Mouse (Mus musculus): ENCODE measurements at regions not wholly inside any gene's neighbourhood (a gene's known extent, or its start where the extent isn't known, plus 50 kb on each side); places are given as distances from the start of the nearest gene placed in this dataset.

GRCm38 (mm10) chr3:52498506-52499228 lies 230.5 kb downstream of the Foxo1 start:
- DNase-seq, result no peak

- DNase-seq, result no peak
Measured at GRCm38 (mm10) chr3:52496965-52497364, 228.8 kb downstream of the Foxo1 start.

GRCm38 (mm10) chr3:52495401-52495800 lies 227.3 kb downstream of the Foxo1 start:
- DNase-seq, result no peak

GRCm38 (mm10) chr3:52494924-52495323 lies 226.8 kb downstream of the Foxo1 start:
- no peak for DNase-seq

GRCm38 (mm10) chr3:52479186-52479585 lies 211.1 kb downstream of the Foxo1 start:
- DNase-seq, result no peak

GRCm38 (mm10) chr3:52469900-52470299 lies 201.8 kb downstream of the Foxo1 start:
- DNase-seq, result no peak

- no peak for DNase-seq
Measured at GRCm38 (mm10) chr3:52469397-52469796, 201.3 kb downstream of the Foxo1 start.

GRCm38 (mm10) chr3:52468326-52468725 lies 200.2 kb downstream of the Foxo1 start:
- no peak for DNase-seq

GRCm38 (mm10) chr3:52467876-52468275 lies 199.7 kb downstream of the Foxo1 start:
- no peak for DNase-seq

GRCm38 (mm10) chr3:52466984-52467565 lies 198.9 kb downstream of the Foxo1 start:
- no peak for DNase-seq

- DNase-seq, result no peak
Measured at GRCm38 (mm10) chr3:52466571-52466970, 198.4 kb downstream of the Foxo1 start.

- no peak for DNase-seq
Measured at GRCm38 (mm10) chr3:52463911-52464310, 195.8 kb downstream of the Foxo1 start.

GRCm38 (mm10) chr3:52454955-52455354 lies 186.8 kb downstream of the Foxo1 start:
- DNase-seq, result no peak

GRCm38 (mm10) chr3:52453041-52453440 lies 184.9 kb downstream of the Foxo1 start:
- DNase-seq, result no peak

GRCm38 (mm10) chr3:52452345-52452744 lies 184.2 kb downstream of the Foxo1 start:
- no peak for DNase-seq

GRCm38 (mm10) chr3:52446991-52447390 lies 178.9 kb downstream of the Foxo1 start:
- no peak for DNase-seq

GRCm38 (mm10) chr3:52446500-52446899 lies 178.4 kb downstream of the Foxo1 start:
- DNase-seq, result no peak

GRCm38 (mm10) chr3:52444420-52445119 lies 176.4 kb downstream of the Foxo1 start:
- no peak for DNase-seq

GRCm38 (mm10) chr3:52443856-52444255 lies 175.7 kb downstream of the Foxo1 start:
- no peak for DNase-seq

- DNase-seq, result no peak
Measured at GRCm38 (mm10) chr3:52429014-52429589, 161.0 kb downstream of the Foxo1 start.

- no peak for DNase-seq
Measured at GRCm38 (mm10) chr3:52422826-52423225, 154.7 kb downstream of the Foxo1 start.

GRCm38 (mm10) chr3:52416261-52416660 lies 148.1 kb downstream of the Foxo1 start:
- no peak for DNase-seq

GRCm38 (mm10) chr3:52415361-52415760 lies 147.2 kb downstream of the Foxo1 start:
- DNase-seq, result no peak

GRCm38 (mm10) chr3:52414017-52414416 lies 145.9 kb downstream of the Foxo1 start:
- DNase-seq, result no peak
